Mouse (Mus musculus) ES-Bruce4 (cell line): ENCODE data around the gene Gucd1.

Experiments
- CTCF ChIP-seq: IDR thresholded peaks from one replicate; pipeline ENCODE4 v1.8.1; 2011; ENCODE audit warnings: low read depth, low read length
- EP300 ChIP-seq: IDR thresholded peaks from 2 replicates; pipeline ENCODE4 v1.6.1; 2011; ENCODE audit warnings: low read depth, low read length; ENCODE audit not compliant: insufficient read depth
- POLR2A ChIP-seq: IDR thresholded peaks from one replicate; pipeline ENCODE4 v1.8.1; 2011; ENCODE audit warnings: low read length; ENCODE audit not compliant: insufficient read depth

- TF ChIP-seq CTCF (no peak), EP300 (no peak), POLR2A (no peak)
Observed at GRCm38 (mm10) chr10:75491234-75491935, 26.4 kb downstream of the Gucd1 start.
